In genomic region chr9:114752863-114753484, GRCm38 (mm10) we compare ENCODE assay signal across 8 mouse cellular contexts. TPM values are rescaled to one million over a fixed set of nuclear protein-coding genes. Genes with fewer than 3 reads are reported as not detected.
DNase-seq lines count a peak whose midpoint lies in the region; ATAC-seq and TF ChIP-seq lines count a peak whose summit lies in the region.

No protein-coding gene starts in this region.

- peak; percentile 95 for DNase-seq in MN1 (ENCODE audit: low spot score)
- DNase-seq in cerebellum, adult 8-10 months, result peak; percentile 91
- peak; percentile 80 for DNase-seq in forelimb bud, embryonic 11.5 days (ENCODE audit: low read depth, low spot score)
- peak; percentile 86 for DNase-seq in layer of hippocampus, adult 9-10 months (ENCODE audit: low spot score)
- DNase-seq in thymus, adult 18-20 months, result peak; percentile 94 to 96

- peak overlapping the region; percentile 56 for H3K9ac ChIP-seq in lung, embryonic 15.5 days

- WGBS in lung, embryonic 15.5 days, result 5% methylated on average over 36 of the region's 36 CpGs
- 4% methylated on average over 36 of the region's 36 CpGs for WGBS in olfactory bulb, adult 2 months

- ATAC-seq in hematopoietic stem cell, adult 5-6 weeks (replicated peaks in 1 of 2; ENCODE audit: insufficient read depth in 1 of 2, low FRiP score in 2 of 2, low TSS enrichment in 1 of 2, low read depth in 1 of 2, poor library complexity in 2 of 2, severe bottlenecking in 2 of 2), result peak; percentile 97
- ATAC-seq in lung, embryonic 15.5 days (ENCODE audit: borderline replicate concordance, extremely low read depth, low FRiP score, low TSS enrichment), result peak; percentile 95

- peak overlapping the region; percentile 69 for H3K4me2 ChIP-seq in lung, embryonic 15.5 days

- peak; percentile 97 for TF ChIP-seq CTCF in olfactory bulb, adult 2 months (IDR thresholded peaks at IDR 0.05; ENCODE audit: insufficient read depth, low read depth, low read length)

- no peaks in the 10 kb centered on the region for H3K9me3 ChIP-seq in lung, embryonic 15.5 days

- peak overlapping the region; percentile 66 for H3K27ac ChIP-seq in lung, embryonic 15.5 days
- no peak overlapping the region for H3K27ac ChIP-seq in olfactory bulb, adult 2 months (ENCODE audit: insufficient read depth, low read depth, low read length)

- peak overlapping the region; percentile 50 for H3K4me3 ChIP-seq in lung, embryonic 15.5 days
- H3K4me3 ChIP-seq in olfactory bulb, adult 2 months (ENCODE audit: insufficient read depth, low read depth, low read length), result peak overlapping the region; percentile 63

- H3K36me3 ChIP-seq in lung, embryonic 15.5 days, result peaks cover 16% of the 10 kb centered on the region; the same call in 1 of the 2 replicates

- 0 out of 2 replicates have a peak, but pooled peaks cover 4% of the 10 kb centered on the region for H3K4me1 ChIP-seq in lung, embryonic 15.5 days
- peaks cover 8% of the 10 kb centered on the region for H3K4me1 ChIP-seq in olfactory bulb, adult 2 months (ENCODE audit: control insufficient read depth, insufficient read depth, low read length)

- H3K27me3 ChIP-seq in lung, embryonic 15.5 days, result no peaks in the 10 kb centered on the region

- 0 out of 2 replicates have a peak, but pooled peaks have one; percentile 23 for TF ChIP-seq POLR2A in olfactory bulb, adult 2 months (IDR thresholded peaks at IDR 0.05; ENCODE audit: insufficient read depth, low read depth, low read length)

RNA-seq across cellular contexts. Expression of gene Cmtm6, which starts 22.1 kb away (rescaled TPM):
- 66.4 and 85.0 TPM in 2 replicates for total RNA-seq in hematopoietic stem cell, adult 5-6 weeks (2017)
- 60.1 and 66.5 TPM in 2 replicates for polyA plus RNA-seq in lung, embryonic 15.5 days (2015; fragmentation: Nextera tagmentation; extraction: Ambion mirVana)
- polyA plus RNA-seq in olfactory bulb, adult 2 months (2012; ENCODE audit: insufficient read depth, insufficient read length, low replicate concordance, missing spikeins), result not detected in 2 replicates

RNA-seq across cellular contexts. Expression of gene Cmtm7, which starts 28.7 kb away (rescaled TPM):
- 461 and 641 TPM in 2 replicates for total RNA-seq in hematopoietic stem cell, adult 5-6 weeks (2017)
- polyA plus RNA-seq in lung, embryonic 15.5 days (2015; fragmentation: Nextera tagmentation; extraction: Ambion mirVana), result 91.3 and 91.8 TPM in 2 replicates
- not detected in 2 replicates for polyA plus RNA-seq in olfactory bulb, adult 2 months (2012; ENCODE audit: insufficient read depth, insufficient read length, low replicate concordance, missing spikeins)

Comparison
In these comparisons a context has a peak if more than half of its experiments do, and no peak if none do; other contexts are left out.
1. RNA of gene Cmtm7, which starts 28.7 kb away (polyA plus RNA-seq): 91.3 to 91.8 TPM in lung, embryonic 15.5 days; not detected in olfactory bulb, adult 2 months; every median in the first group is over 10 times any median in the second.
2. Peak in every context shown above with its lines, with median percentiles within 50 percentile points of each other: DNase-seq.